In the genomic region with DNA sequence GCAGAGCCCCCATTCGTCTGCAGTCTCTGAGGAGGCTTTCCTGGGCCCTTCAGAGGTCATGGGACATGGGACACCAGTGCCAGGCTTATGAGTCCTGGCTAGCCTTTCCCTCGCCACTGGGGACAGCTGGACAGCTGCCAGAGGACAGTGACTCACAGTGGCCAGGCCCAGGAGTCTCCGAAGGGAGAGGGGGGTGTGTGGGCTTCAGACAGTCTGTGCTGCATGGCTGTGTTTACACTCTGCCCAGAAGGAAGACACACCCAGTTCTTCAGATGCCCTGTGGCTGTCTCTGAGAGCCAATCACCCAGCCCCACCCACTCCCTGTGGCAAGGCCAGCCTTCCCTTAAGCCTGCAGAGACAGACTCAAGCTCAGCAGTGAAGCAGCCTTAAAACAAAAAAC, we compare ENCODE assay signal across 9 mouse cellular contexts. TPM values are rescaled to one million over a fixed set of nuclear protein-coding genes. Genes with fewer than 3 reads are reported as not detected.
A peak's percentile ranks its signal among the peaks of the same experiment; 100 is the strongest.
DNase-seq lines count a peak whose midpoint lies in the region; ATAC-seq lines count a peak whose summit lies in the region.
"Had no signal": no experiment of that assay in that cellular context is flagged by ENCODE, and none has a peak within 500 bp of the region (broad histone marks: within the 10 kb centered on the region; RNA-seq: fewer than 3 reads in every experiment).

No protein-coding gene starts in this region.

- H3K4me1 ChIP-seq in liver, embryonic 11.5 days (replicated peaks; ENCODE audit: control insufficient read depth, insufficient read depth, low read length) = peaks cover 37% of the 10 kb centered on the region
- peaks cover 5% of the 10 kb centered on the region; the same call in 1 of the 2 replicates for H3K4me1 ChIP-seq in hindbrain, embryonic 11.5 days (replicated peaks; ENCODE audit: control insufficient read depth, insufficient read depth, low read length)

- DNase-seq in ovary, postnatal 36 days (ENCODE audit: low spot score) = peak; percentile 67
- no peak for DNase-seq in ovary, postnatal 14 days (ENCODE audit: low spot score)
- DNase-seq in brain, adult 2 months (ENCODE audit: low read depth, low spot score) = peak; percentile 82
- DNase-seq in heart, adult 9 months (ENCODE audit: low spot score in 2 of 2) = peak; percentile 61 to 74
- no peak for DNase-seq in liver, embryonic 11.5 days (ENCODE audit: low spot score)
- peak; percentile 71 for DNase-seq in retina, postnatal 1 day
- no peak for DNase-seq in right cerebral cortex, postnatal 36 days (ENCODE audit: low spot score in 2 of 2)
- no peak for DNase-seq in hindbrain, embryonic 11.5 days (ENCODE audit: low spot score)

- H3K4me3 ChIP-seq in liver, embryonic 11.5 days (ENCODE audit: low read depth, low read length) = no peak overlapping the region
- no peak overlapping the region for H3K4me3 ChIP-seq in hindbrain, embryonic 11.5 days (ENCODE audit: low read depth, low read length)

- H3K36me3 ChIP-seq in liver, embryonic 11.5 days (ENCODE audit: control insufficient read depth, insufficient read depth, low read length) = no peaks in the 10 kb centered on the region; the same call in 1 of the 2 replicates
- H3K36me3 ChIP-seq in hindbrain, embryonic 11.5 days (ENCODE audit: control insufficient read depth, insufficient read depth, low read length) = no peaks in the 10 kb centered on the region

- H3K27me3 ChIP-seq in liver, embryonic 11.5 days (replicated peaks; ENCODE audit: control insufficient read depth, insufficient read depth, low read length) = no peaks in the 10 kb centered on the region
- no peaks in the 10 kb centered on the region for H3K27me3 ChIP-seq in hindbrain, embryonic 11.5 days (ENCODE audit: control insufficient read depth, insufficient read depth, low read length)

- no peak overlapping the region for H3K4me2 ChIP-seq in liver, embryonic 11.5 days
- no peak overlapping the region for H3K4me2 ChIP-seq in hindbrain, embryonic 11.5 days (replicated peaks; ENCODE audit: low read depth, low read length)

- WGBS in liver, embryonic 11.5 days = 67% methylated on average over 3 of the region's 3 CpGs
- 53% methylated on average over 3 of the region's 3 CpGs for WGBS in hindbrain, embryonic 11.5 days

- H3K27ac ChIP-seq in liver, embryonic 11.5 days (ENCODE audit: low read depth, low read length) = no peak overlapping the region
- no peak overlapping the region for H3K27ac ChIP-seq in hindbrain, embryonic 11.5 days (ENCODE audit: low read depth, low read length)
- H3K27ac ChIP-seq: macrophage had no signal

- peak; percentile 64; the same call in 1 of the 2 replicates for ATAC-seq in liver, embryonic 11.5 days (replicated peaks; ENCODE audit: low FRiP score)
- no peak for ATAC-seq in hindbrain, embryonic 11.5 days (ENCODE audit: low FRiP score)

- no peaks in the 10 kb centered on the region for H3K9me3 ChIP-seq in liver, embryonic 11.5 days (ENCODE audit: control insufficient read depth, low read length)
- no peaks in the 10 kb centered on the region for H3K9me3 ChIP-seq in hindbrain, embryonic 11.5 days (ENCODE audit: control insufficient read depth, low read length)

- no peak overlapping the region for H3K9ac ChIP-seq in liver, embryonic 11.5 days (ENCODE audit: low read depth, low read length)
- no peak overlapping the region for H3K9ac ChIP-seq in hindbrain, embryonic 11.5 days (ENCODE audit: low read depth, low read length)

RNA-seq across cellular contexts. Expression of gene Fbxo31, which starts 5.3 kb away (rescaled TPM):
- polyA plus RNA-seq in liver, embryonic 11.5 days (2014; fragmentation: Nextera tagmentation; extraction: Ambion mirVana) = 23.8 and 23.9 TPM in 2 replicates
- 12.0 and 13.2 TPM in 2 replicates for polyA plus RNA-seq in hindbrain, embryonic 11.5 days (2014; fragmentation: Nextera tagmentation; extraction: Ambion mirVana)

RNA-seq across cellular contexts. Expression of gene Map1lc3b, which starts 16.9 kb away (rescaled TPM):
- polyA plus RNA-seq in liver, embryonic 11.5 days (2014; fragmentation: Nextera tagmentation; extraction: Ambion mirVana) = 161 and 167 TPM in 2 replicates
- 297 and 307 TPM in 2 replicates for polyA plus RNA-seq in hindbrain, embryonic 11.5 days (2014; fragmentation: Nextera tagmentation; extraction: Ambion mirVana)

RNA-seq across cellular contexts. Expression of gene 1700018B08Rik, which starts 29.2 kb away (rescaled TPM):
- polyA plus RNA-seq in liver, embryonic 11.5 days (2014; fragmentation: Nextera tagmentation; extraction: Ambion mirVana) = not detected in 2 replicates
- not detected in 2 replicates for polyA plus RNA-seq in hindbrain, embryonic 11.5 days (2014; fragmentation: Nextera tagmentation; extraction: Ambion mirVana)
- polyA plus RNA-seq: macrophage had no signal

Comparison
In these comparisons a context has a peak if more than half of its experiments do, and no peak if none do; other contexts are left out.
1. DNase-seq: peak in ovary, postnatal 36 days (single experiment), brain, adult 2 months (single experiment), heart, adult 9 months (2 of 2) and retina, postnatal 1 day (single experiment); none in ovary, postnatal 14 days (single experiment), liver, embryonic 11.5 days (single experiment), right cerebral cortex, postnatal 36 days (0 of 2) and hindbrain, embryonic 11.5 days (single experiment).